Mouse (Mus musculus) cerebellum, postnatal 4 days (tissue): ENCODE data around the gene Gclc.
"Not testable (repeated sequence)": the region's sequence is repeated elsewhere in the genome, so short reads cannot be mapped to it uniquely, and the experiment has no call there.

ENCODE experiments used
- DNase-seq, 2 experiments: peaks; one replicate each; pipeline ENCODE4 v3.0.0; 2022; ENCODE audit warnings: low spot score in 2 of 2, mixed read lengths in 1 of 2

Gclc gene

DNA sequence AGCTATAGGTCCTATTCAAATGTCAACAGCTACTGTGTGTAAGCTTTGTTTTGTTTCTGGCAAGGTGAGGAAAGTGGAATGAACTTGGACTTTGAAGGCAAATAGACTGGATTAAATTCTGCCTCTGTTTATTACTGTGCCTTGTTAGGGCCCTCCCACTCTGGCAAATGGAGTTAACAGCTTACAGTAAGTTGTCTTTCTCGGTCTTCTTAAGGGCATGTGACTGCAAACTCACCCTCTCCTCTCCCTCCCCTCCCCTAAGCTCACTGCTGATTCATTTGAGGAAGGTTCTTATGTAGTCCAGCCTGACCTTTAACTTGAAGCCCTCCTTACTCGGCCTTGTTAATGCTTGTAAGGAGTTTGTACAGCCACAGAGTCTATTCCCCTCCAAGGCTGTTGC, 8.0 kb upstream of the Gclc start:
- DNase-seq, result no peak

- not testable (repeated sequence) for DNase-seq
Measured at GRCm38 (mm10) chr9:77748292-77748691, 6.0 kb upstream of the Gclc start.

- DNase-seq, result peak; percentile 80 to 91
Measured at GRCm38 (mm10) chr9:77750133-77751060, 3.9 kb upstream of the Gclc start.

GRCm38 (mm10) chr9:77751091-77751521, 3.2 kb upstream of the Gclc start:
- DNase-seq, result no peak

DNA sequence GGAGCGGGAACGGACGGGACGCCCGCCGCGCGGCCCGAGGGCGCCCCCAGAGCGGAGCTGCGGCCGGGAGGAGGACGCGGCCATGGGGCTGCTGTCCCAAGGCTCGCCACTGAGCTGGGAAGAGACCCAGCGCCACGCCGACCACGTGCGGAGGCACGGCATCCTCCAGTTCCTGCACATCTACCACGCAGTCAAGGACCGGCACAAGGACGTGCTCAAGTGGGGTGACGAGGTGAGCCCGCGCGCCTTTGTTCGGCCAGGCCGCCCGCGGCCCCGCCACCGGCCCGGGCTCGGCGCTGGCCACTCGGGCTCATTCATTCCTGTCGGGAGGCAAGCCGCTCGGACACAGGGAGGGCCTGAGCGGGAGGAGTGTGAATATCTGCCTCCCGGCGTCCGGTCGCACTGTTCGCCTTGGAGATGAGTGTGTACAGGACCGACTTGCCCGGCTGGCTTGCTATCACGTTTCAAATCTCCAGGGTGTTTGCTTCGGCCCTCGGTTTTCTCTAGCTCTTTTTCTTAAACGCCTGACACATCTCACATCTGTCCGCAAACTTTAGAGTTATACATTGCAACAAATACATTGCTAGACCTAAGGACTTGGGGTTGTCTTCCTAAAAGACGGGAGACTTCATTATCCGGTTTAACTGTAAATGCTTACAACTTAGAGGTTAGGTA, 530 bp downstream of the Gclc start:
- DNase-seq, result peak in 1 of 2 experiments; percentile 35

DNA sequence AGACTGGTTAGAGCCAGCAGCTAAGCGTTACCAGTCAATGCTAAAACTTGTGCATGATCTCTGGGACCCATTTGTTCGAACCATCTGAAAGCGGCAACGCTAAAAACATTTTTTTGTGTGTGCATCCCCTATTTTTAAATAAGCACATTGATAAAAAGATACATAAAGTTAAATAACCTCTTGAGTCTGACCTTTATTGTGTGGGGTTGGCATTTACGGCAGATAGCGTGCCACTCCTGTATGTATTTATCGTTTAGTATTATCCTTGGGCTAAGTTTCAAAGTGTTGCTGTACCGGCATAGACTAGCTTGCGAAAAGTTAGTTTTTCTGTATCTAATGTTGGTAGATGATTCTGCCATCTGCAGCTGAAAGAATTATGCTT, 1.1 kb downstream of the Gclc start:
- no peak for DNase-seq

- DNase-seq, result no peak
Measured at GRCm38 (mm10) chr9:77756076-77756475, 1.7 kb downstream of the Gclc start.

DNA sequence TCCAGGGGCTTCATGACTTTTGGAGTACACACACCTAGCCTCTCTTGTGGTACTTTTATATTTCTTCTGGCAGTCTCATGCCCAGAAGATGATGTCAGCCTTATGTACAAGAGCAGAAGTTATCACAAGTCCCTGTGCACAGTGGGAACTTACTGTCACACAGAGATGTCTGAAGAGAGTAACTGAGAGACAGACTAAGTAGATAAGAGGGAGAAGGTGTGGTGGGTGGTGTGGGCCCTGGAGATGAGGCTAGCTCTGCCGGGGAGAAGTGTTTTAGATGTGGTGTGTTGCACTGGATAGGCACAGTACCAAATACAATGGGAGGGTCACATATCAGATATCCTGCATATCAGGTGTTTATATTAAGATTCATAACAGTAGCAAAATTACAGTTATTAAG, 3.0 kb downstream of the Gclc start:
- no peak for DNase-seq

DNA sequence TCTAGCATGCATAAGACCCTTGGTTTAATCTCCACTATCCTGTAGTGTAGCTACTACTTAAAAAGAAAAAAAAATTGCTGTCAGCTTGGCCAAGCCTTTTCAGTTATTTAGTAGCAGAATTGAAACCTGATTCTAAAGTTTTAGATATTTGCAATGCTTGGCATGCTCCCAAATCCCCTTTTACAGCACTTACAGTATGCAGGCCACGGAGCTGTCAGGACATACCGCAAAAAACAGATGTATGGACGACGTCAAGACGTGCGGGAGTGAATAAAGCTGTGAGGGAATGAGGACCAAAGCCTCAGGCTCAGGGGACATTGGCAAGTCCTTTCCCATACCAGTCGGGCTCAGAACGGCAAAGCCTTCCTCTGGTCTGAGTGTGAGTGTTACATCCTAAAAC, 4.1 kb downstream of the Gclc start:
- DNase-seq, result no peak

DNA sequence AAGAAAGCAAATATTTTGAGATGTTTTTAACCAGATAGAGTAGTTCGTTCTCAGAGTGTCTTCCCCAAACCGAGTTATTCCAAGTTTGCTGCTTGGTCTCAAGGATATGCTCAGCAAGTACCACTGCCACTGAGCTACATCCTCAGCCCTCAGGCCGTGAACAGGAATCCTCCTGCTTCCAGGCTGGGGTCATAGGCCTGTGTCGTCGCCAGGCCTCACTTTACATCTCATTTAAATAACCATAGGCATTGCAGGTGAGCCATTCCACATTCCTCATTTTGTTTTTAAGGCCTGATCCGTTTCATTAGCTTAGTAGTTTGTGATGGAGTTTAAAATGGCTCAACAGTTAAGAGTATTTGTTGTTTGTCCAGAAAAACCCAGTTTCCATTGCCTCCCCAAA, 4.8 kb downstream of the Gclc start:
- DNase-seq, result no peak

DNA sequence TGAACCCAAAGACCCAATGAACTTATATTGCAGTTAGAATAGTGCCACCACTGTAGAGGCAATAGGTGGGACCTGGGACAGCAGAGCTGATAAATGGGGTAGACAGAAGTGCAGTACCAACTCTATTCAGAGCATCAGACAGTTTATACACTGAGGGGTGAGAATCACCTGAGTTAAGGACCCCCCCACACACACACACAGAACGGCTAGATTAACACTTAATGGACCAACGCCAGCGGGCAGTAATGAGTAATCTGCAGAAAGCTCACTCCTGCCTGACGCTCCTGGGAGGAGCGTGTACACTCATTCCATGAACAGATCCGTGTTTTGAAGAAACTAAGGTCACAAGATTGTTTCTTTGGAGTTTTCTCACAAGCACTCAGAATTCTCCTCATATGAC, 5.4 kb downstream of the Gclc start:
- DNase-seq, result no peak

DNA sequence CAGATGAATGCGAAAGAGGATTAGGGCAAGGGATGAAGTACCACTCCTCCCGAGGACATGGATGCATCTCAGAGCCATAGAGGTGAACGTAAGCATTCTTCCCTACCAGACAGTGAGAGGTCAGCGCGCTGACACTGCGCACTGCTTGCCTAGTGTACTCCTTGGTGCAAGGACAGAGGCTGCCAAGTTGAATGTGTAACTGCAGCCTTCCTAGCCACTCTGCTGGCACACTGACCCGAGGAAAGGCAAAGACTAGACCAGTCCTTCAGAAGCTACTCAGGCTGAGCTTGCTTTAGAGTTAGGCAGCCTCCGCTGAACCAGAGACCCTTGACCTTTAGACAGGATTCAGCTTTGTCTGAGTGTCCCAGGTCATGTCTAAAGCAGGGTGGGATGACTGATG, 11.9 kb downstream of the Gclc start:
- DNase-seq, result no peak

DNA sequence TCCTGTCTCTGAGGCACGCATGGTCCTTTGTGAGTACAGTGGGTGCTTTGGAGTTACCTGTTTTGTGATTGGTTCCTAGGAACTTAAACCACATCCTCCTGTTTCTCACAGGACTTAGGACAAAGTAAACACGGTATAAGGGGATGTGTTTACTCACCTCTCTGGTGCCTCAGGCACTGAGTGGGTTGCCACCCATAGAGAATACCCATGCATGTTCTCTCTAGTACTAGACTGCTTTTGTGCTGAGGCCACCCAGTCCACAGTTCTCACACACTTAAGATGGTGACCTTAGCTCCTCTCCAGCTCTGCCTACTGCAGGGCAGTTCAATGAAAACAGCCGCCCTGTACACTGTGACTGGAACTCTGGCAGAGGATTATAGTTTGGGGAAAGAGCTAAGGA, 12.4 kb downstream of the Gclc start:
- no peak for DNase-seq

DNA sequence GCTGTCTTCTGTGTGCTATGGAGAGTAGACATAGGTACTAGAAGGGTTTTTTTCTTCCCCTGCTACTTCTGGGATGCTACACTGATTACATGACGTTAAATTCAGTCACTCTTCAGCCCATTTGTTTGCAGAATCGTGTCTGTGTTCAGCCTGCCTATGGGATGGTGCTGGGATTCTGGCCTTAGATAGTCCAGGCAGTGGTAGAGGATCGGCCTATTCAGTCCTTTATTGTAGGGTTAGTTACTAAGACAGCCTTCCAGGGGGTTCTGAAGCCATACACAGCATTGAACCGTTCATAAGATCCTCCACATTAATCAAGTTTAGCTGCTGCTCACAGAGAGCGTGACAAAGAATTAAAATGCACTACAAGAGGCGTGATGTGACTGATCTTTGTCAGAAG, 16.6 kb downstream of the Gclc start:
- DNase-seq, result no peak

GRCm38 (mm10) chr9:77771330-77771729, 17.0 kb downstream of the Gclc start:
- no peak for DNase-seq

GRCm38 (mm10) chr9:77771765-77772383, 17.5 kb downstream of the Gclc start:
- no peak for DNase-seq

- no peak for DNase-seq
Measured at GRCm38 (mm10) chr9:77776720-77777515, 22.6 kb downstream of the Gclc start.

DNA sequence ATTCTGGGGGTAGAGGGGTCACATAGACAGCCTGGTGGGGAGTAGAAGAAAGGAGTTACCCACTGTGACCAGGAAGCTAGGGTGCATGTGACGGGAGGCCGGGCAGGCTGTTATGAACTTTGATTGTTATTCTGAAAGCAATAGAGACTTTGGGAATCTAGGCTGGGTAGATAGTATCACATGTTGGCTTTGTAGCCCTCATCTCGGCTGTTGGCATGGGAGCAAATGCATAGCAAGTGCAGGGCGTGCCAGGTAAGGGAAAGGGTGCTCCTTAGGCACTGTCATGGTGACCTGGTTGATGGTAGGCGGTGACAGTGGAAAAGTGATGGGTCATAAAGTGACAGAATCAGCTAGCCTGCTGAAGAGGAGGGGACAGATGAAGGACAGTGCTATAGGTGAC, 23.3 kb downstream of the Gclc start:
- DNase-seq, result no peak

GRCm38 (mm10) chr9:77779711-77780110, 25.4 kb downstream of the Gclc start:
- no peak for DNase-seq

GRCm38 (mm10) chr9:77781453-77782163, 27.3 kb downstream of the Gclc start:
- DNase-seq, result no peak

- DNase-seq, result no peak
Measured at GRCm38 (mm10) chr9:77782201-77782600, 27.9 kb downstream of the Gclc start.
